Mouse (Mus musculus) cerebral cortex, adult 2 months (tissue): Measurements from ENCODE around the gene S100a14.

Experiments
- WGBS: fragments of 180-500 bp; shearing (Covaris S2); methylation state at CpG from one replicate; pipeline ENCODE4 v1.1.7; 2018; 5-methylcytosine and 5-hydroxymethylcytosine counted together

S100a14 gene

DNA sequence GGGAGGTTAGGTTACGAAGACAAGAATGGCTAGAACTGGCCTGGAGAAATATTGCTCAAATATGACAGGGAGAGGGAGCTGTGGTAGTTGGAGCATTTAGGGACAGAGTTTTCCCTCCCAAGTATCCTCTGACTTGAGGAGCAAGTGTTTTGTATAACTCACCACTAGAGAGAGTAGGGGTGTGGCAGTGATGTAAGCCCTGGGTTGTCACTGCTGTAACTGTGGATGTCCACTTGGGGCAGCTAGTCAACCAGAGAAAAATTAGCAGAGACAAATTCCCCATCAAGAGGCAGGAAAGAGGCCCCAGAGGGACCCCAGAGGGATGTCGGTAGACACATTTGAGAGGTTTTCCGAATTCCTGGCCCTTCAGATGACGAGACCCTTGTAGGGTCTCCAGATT is 1.2 kb upstream of the S100a14 start:
- WGBS = 70% methylated on average over 4 of the region's 4 CpGs

DNA sequence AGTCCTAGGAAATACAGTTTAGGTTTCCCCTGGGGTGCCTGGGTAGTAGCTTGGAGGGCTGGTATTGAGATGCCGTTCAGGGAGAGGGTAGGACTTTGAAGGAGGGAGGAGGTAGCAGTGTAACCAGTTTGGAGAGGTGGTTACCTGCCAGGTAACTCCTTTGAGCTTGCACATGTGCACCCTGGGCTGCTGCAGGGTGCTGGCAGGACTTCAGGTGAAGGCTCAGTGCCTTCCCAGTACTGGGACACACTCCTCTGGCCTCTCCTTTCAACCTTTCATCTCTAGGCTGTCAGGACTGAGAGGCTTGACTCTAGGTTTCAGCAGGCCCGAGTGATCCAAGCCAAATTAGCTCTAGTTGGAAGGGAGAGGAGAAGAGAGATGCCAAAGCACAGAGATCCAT is 580 bp upstream of the S100a14 start:
- 72% methylated on average over 2 of the region's 2 CpGs for WGBS

DNA sequence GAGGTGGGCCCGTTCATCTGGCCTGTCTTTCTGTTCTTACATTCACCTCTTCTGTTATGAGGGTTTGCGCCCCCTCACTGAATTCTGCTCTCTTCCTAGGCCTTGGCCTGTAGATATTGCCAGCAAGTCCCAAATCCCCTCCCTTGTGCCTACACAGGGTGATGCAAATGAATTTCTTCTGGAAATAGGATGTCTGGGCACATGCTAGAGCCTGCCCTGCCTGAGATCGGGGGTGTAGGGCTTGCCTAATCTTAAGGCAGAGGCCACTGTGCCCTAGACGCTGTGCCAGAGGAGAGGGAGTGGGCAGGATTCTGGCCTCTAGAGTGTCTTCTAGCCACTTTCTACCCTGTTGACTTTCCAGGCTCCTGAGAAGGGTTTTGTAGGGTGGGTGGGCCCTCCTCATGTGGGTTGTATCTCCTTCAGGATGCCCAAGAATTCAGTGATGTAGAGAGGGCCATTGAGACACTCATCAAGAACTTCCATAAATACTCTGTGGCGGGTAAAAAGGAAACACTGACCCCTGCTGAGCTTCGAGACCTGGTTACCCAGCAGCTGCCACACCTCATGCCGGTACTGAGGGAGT is 726 bp downstream of the S100a14 start:
- 90% methylated on average over 7 of the region's 7 CpGs for WGBS

DNA sequence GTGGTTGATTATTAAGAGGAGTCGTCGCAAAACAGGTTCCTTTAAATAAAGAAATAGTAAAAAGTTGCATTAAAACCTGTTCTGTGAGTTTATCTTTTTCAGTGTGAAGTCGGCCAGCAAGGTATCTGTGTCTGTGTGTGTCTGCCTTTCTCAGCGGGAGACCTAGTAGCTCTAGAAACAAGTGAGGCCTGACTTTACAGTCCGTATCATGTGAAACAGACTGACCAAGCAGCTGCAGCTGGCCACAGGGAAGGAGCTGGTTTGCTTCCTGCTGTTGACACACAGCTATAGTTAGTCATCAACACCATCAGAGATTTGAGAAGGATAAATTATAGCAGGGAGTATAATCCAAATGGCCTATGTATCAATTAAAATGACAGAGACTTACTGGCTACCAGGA is 5.1 kb downstream of the S100a14 start:
- 87% methylated on average over 5 of the region's 5 CpGs for WGBS

DNA sequence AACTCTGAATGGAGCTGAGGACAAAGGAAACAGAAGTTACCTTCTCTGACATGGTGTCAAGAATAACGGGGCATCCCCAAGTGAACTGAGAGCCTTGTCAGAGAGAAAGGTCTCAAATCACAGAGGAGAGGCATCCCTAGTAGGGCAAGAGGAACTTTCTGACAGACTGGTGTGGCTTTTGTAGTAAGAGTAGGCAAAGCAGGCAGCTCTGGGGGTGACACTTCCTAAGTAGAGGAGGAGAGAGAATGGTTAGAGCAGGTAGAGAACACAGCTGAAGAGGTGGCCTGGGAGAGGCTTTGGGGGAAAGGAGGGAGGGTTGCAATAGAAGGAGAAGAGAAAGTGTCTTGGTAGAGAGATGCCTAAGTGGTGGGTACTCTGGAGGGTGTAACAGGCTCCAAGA is 8.8 kb downstream of the S100a14 start:
- WGBS = 74% methylated on average over 1 of the region's 1 CpGs

DNA sequence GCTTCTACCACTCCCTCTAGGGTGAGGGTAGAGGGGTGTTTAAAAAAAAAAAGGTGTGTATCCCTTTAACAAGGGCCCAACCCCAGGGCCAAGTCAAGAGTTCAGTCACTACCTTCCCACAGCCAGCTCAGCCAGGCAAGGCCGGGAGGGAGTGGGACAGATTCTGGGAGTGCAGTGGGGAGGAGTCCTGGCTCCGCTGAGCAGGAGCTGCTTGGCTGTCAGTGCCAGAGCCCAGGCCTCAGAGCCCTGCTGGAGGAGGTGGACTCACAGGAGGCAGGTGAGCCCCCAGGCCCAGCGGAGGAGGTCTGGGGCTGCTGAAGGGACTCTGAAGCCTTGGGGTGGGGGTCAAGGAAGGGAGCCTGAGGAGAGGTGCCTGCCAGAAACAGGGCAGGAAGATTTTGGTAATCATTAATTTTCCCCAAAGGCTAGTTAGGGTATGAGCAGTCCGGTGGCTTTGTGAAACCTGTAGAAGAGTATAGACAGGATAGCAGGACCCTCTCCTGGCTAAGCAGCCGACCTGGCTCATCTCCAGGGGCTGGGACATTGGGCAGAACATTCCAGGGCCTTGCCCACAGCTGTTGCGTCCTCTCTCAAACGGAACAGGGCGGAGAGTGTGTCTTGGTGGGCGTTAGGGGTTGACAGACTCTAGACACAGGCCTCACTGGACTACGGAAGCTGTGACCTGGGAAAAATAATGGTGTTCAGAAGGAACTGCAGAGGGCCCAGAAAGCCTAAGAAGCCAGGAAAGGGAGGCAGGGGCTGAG is 10.7 kb downstream of the S100a14 start, which contains the start of gene S100a16:
Gene S100a16, plus strand, starts transcription at position 114 of the 764 bp plus-strand sequence.
- WGBS = 66% methylated on average over 10 of the region's 10 CpGs

DNA sequence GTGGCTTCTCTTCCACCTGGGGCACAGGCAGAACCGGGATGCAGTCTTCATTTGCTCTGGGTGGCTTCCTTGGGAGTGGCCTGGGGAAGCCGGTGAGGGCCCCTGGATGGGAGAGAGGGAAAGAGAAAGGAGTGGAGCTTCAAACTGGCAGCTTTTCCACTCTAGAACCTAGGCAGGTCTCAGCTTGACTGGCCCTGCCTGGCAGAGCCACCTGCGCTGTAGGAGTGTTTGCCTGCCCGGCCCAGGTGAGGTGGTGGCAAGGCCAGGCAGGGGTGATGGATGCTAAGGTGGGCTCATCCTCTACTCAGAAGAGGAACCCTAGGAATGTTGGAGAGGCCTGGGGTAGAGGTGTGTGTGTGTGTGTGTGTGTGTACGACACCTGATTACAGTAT is 11.2 kb downstream of the S100a14 start:
- 79% methylated on average over 5 of the region's 5 CpGs for WGBS

DNA sequence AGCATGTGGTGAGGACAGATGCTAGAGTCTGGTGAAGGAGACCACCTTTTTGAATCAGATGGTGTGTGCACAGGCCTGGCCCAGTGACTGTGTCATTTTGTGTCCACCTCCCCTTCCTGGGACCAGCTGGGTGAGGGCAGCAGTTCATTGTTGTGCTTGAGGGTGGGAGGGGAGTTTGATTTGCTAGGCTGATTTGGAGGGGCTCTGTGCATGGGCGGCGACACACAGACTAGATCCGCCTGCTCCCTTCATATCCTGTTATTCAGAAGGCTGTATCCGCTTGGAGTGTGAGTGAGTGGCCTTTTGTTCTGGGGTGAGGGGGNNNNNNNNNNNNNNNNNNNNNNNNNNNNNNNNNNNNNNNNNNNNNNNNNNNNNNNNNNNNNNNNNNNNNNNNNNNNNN is 14.2 kb downstream of the S100a14 start:
- 65% methylated on average over 4 of the region's 4 CpGs for WGBS

DNA sequence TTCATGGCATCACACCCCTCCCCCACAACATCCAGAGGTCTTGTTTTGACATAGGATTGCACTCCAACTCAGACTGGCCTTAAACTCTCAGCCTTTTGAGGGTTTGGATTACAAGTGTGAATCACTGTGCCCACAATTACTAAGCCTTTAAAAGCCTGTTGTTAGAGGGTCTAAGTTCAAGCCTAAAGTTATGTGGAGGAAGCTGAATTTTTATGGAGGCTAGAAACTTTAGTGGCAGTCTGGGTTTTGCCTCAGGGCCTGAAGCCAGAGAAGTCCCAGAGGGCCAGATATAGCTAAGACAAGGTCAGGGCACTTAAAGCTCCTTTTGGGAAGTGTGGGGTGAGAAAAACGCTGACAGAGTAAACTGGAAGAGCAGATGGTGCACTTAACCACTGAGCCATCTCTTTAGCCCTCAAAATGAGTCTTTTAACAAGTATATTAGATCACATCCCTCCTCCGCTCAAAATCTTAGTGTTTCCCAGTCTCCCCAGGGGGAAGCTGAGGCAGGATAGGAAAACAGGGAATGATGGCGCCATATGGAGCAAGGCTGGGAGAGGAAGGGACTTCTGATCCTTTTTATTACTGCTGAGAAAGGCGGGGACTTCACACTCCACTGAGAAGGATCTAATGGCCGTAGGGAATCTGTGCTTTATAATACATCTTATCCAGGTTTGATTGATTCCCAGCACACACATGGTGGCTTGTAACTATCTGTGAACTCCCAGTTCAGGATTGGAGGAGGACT is 23.2 kb downstream of the S100a14 start:
- 82% methylated on average over 5 of the region's 5 CpGs for WGBS

DNA sequence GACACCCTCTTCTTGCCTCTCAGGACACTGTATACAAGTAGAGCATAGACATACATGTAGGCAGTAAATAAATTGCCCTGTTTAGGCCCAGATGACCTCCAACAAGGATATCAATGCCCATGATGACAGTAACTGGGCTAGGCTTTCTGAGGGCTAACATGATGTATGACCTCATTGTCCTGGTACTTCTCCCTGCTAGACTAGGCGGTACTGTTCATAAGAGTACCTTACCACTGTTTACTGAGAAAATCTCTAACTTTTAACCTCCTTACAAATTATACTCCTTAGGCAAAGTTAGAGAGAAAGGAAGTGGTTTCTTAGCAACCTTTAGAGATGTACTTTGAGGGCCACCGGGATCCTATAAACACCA is 23.8 kb downstream of the S100a14 start:
- 81% methylated on average over 2 of the region's 2 CpGs for WGBS

DNA sequence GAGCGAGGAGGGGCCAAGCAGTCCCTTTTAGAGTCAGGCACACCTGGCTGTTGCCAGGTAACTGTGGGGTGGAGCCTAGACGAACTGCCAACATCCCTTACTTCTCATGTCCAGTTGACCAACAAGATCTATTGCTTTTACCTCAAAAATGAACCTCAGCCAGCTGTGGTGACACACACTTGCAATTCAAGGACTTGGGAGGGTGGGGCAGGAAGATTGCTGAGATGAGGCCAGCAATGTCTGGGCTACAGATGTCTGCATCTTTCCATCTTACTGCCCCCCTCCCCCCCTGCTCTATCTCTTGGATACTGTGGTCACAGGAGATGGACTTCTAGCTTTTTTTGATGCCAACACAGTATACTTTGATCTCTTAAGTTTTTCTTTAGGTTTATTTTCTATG is 25.6 kb downstream of the S100a14 start:
- 88% methylated on average over 2 of the region's 2 CpGs for WGBS

DNA sequence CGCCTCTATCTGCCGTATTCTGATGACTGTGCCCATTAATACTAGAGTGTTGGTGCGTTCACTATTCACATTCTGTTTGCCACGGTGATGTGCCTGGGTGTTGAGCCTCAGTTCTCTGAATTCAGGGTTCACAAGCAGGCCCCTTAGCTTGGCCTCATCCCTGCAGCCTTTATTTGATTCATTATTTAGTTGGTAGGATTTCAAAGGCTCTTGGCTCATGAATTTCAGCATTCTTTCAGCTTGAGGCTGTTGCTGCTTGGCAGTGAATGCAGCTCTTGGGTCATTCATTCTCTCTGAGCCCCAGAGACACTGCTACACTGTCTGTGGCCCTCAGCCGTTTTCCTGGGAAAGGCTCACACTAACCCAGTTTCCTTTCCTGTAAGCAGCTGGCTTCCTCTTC is 29.3 kb downstream of the S100a14 start:
- 56% methylated on average over 5 of the region's 5 CpGs for WGBS

DNA sequence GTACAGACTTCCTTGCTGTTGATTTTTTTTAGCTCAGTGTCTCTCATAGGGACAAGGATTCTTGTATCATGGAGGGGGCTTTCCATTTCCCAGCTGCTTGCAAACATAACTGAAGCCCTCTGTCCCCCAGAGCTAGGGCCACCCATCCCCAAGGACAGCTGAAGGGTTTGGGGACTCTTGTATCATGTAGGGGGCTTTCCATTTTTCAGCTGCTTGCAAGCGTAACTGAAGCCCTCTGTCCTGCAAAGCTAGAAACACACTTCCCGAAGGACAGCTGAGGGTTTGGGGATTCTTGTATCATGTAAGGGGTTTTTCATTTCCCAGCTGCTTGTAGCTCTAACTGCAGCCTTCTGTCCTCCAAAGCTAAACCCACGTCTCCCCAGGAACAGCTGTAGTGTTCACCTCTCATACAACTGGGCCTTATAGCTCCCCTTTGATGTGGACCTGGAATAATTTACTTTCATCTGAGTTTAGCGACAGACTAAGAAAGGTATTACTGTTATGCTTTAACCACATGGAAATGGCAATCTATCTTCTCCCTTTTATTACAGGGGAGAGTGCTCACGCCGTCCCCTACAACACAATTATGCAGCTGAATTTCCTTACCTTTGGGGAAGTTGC is 33.5 kb downstream of the S100a14 start, which contains the start of gene S100a3:
Gene S100a3, plus strand, starts transcription at position 571 of the 621 bp plus-strand sequence.
- WGBS = 88% methylated on average over 6 of the region's 6 CpGs

DNA sequence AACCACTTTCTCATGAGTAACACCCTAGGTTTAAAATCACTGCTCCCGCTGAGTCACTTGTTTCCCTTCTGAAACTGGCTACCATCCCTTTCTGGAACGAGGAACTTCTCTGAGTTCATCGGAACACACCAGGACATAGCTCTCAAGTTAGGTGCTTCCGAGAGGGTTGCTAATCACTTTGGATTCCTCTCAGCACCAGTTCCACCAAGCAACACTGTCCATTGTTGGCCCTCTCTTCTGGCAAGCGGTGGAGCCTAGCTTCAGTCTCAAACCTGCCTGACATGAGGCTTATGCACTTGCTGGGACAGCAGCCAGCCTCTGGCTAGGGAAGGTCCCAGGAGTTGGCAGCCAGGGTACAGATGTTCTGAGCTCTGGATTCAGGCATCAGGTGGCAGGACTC is 48.0 kb downstream of the S100a14 start:
- WGBS = 59% methylated on average over 5 of the region's 5 CpGs

DNA sequence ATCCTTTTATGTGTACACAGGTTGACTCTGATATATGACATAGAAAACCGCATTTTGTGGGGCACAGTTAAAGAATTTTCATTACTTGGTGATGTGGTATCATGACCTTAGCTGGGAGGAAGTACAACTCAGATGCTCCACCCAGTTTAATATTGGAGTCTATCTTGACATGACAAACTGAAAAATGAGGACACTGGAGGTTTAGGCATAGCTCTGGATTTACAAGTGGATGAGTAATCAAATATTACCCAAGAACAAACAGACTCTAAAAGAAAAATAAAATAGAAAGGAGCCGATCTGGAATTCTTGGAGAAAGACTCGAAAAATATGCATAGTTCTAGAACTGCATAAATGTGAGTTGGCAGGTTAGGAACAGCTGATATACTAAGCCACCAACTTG is 48.7 kb downstream of the S100a14 start:
- 72% methylated on average over 3 of the region's 3 CpGs for WGBS

DNA sequence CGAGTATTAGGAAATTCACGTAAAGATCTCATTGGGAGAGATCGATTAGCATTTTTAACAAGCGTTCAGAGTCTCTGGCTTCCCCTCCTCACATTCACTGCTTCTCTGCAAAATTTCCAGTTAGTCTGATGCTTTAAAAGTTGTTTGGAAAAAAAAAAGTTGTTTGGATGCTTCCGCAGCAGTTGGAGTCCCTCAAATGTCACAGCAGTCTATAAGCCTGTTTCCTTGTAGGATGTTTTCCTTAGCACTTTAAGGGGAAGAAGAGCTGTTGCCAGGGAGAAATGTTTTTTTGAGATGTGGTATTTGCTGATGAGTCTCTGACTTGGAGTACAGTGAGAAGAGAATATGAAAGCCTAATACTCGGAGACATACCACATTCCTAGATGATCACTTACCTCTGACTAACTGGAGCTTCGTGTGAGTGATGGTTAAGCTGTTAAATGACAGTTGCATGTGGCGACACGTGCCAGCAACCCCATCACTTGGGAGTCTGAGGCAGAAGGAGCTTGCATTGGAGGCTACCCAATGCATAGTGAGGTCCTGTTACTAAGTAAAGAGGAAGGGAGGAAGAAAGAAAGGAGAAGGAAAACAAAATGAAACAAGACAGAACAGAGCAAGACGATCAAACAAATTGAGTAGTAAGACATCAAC is 49.8 kb downstream of the S100a14 start:
- 48% methylated on average over 10 of the region's 10 CpGs for WGBS
